Mouse (Mus musculus): Measurements from ENCODE around the gene Gkap1. TPM values are rescaled to one million over a fixed set of nuclear protein-coding genes. Genes with fewer than 3 reads are reported as not detected.
A peak's percentile ranks its signal among the peaks of the same experiment; 100 is the strongest.

Gene Gkap1
- total and polyA plus RNA-seq, 3 experiments = 26.7 to 34.1 TPM; not detected in 1

GRCm38 (mm10) chr13:58215592-58216341, 59.7 kb downstream of the Gkap1 start, which contains the start of gene Ubqln1:
Ubqln1 (minus strand) TSS chr13:58215653.
- peak within 1 kb of the TSS; percentile 92 for H3K27ac ChIP-seq (ENCODE audit: control insufficient read depth, low read depth, low read length)
- H3K9ac ChIP-seq (ENCODE audit: control insufficient read depth, low read depth, low read length, poor library complexity, severe bottlenecking) = peak within 1 kb of the TSS; percentile 93
- H3K36me3 ChIP-seq (ENCODE audit: control insufficient read depth in 1 of 2, insufficient read depth in 2 of 2, low read length in 2 of 2) = peaks cover 0 to 38% of the 10 kb centered on the region in 2 experiments; a peak in 3 of 4 replicates
- H3K9me3 ChIP-seq (replicated peaks; ENCODE audit: insufficient read depth, low read length) = no peaks in the 10 kb centered on the region
- peak; percentile 91 for DNase-seq (ENCODE audit: low read depth, low spot score)
- peaks cover 46% of the 10 kb centered on the region for H3K79me2 ChIP-seq (ENCODE audit: control insufficient read depth, insufficient read depth, low read length, poor library complexity)
- peaks cover 14 to 18% of the 10 kb centered on the region in 2 experiments for H3K4me1 ChIP-seq (ENCODE audit: control insufficient read depth in 1 of 2, insufficient read depth in 2 of 2, low read length in 2 of 2)
- H3K4me3 ChIP-seq (ENCODE audit: control insufficient read depth in 1 of 2, insufficient read depth in 1 of 2, low read depth in 2 of 2, low read length in 2 of 2) = peak within 1 kb of the TSS; percentile 87 to 95
- no peaks in the 10 kb centered on the region for H3K27me3 ChIP-seq (ENCODE audit: control insufficient read depth in 1 of 2, insufficient read depth in 2 of 2, low read length in 2 of 2)
- TF ChIP-seq NRF1 (IDR thresholded peaks at IDR 0.05; ENCODE audit: insufficient read depth, low read depth, low read length, poor library complexity, severe bottlenecking) = peak; percentile 67
- peak; percentile 68; the same call in 1 of the 2 replicates for TF ChIP-seq MAX (IDR thresholded peaks at IDR 0.05; ENCODE audit: low read length)
- peak; percentile 87 for TF ChIP-seq HCFC1 (IDR thresholded peaks at IDR 0.05; ENCODE audit: low read depth, low read length)
- TF ChIP-seq RAD21 (IDR thresholded peaks at IDR 0.05; ENCODE audit: low read depth, low read length) = no peak
- peak; percentile 47; the same call in 1 of the 2 replicates for TF ChIP-seq KAT2A (conservative IDR thresholded peaks at IDR 0.05; ENCODE audit: low read depth, low read length)
- 0 out of 2 replicates have a peak, but pooled peaks have one; percentile 9 for TF ChIP-seq TBP (IDR thresholded peaks at IDR 0.05; ENCODE audit: low read depth, low read length)
- TF ChIP-seq JUND (IDR thresholded peaks at IDR 0.05; ENCODE audit: low read depth, low read length) = no peak; the same call in 1 of the 2 replicates
- TF ChIP-seq RCOR1 (IDR thresholded peaks at IDR 0.05; ENCODE audit: low read depth, low read length) = no peak
- TF ChIP-seq EP300 (IDR thresholded peaks at IDR 0.05; ENCODE audit: low read depth in 1 of 2, low read length in 2 of 2) = peak in 1 of 2 experiments; percentile 34; a peak in 2 of 4 replicates
- TF ChIP-seq USF2 (IDR thresholded peaks at IDR 0.05; ENCODE audit: borderline replicate concordance in 1 of 2, insufficient read depth in 1 of 2, low read depth in 1 of 2, low read length in 2 of 2) = no peak
- no peak for TF ChIP-seq MYB (IDR thresholded peaks at IDR 0.05; ENCODE audit: low read depth, low read length)
- TF ChIP-seq BHLHE40 (IDR thresholded peaks at IDR 0.05; ENCODE audit: borderline replicate concordance, low read depth, low read length) = no peak; the same call in 1 of the 2 replicates
- TF ChIP-seq CHD2 (IDR thresholded peaks at IDR 0.05; ENCODE audit: low read length) = no peak
- no peak for TF ChIP-seq POLR2AphosphoS5 (IDR thresholded peaks at IDR 0.05; ENCODE audit: borderline replicate concordance, low read depth, low read length)
- no peak for TF ChIP-seq MEF2A (IDR thresholded peaks at IDR 0.05; ENCODE audit: extremely low read depth, insufficient replicate concordance, low read depth, low read length, poor library complexity, severe bottlenecking)
- peak; percentile 78 for TF ChIP-seq ZMIZ1 (IDR thresholded peaks at IDR 0.05; ENCODE audit: low read depth, low read length)
- peak; percentile 70 for TF ChIP-seq POLR2AphosphoS2 (IDR thresholded peaks at IDR 0.05; ENCODE audit: low read length)
- no peak for TF ChIP-seq MAFK (IDR thresholded peaks at IDR 0.05; ENCODE audit: borderline replicate concordance, low read depth, low read length)
- TF ChIP-seq SMC3 (IDR thresholded peaks at IDR 0.05; ENCODE audit: low read depth, low read length) = no peak
- TF ChIP-seq CHD1 (IDR thresholded peaks at IDR 0.05; ENCODE audit: low read depth, low read length) = 0 out of 2 replicates have a peak, but pooled peaks have one; percentile 68
- peak; percentile 91 for TF ChIP-seq NELFE (IDR thresholded peaks at IDR 0.05; ENCODE audit: low read depth, low read length)
- TF ChIP-seq ZNF384 (IDR thresholded peaks at IDR 0.05; ENCODE audit: low read depth, low read length) = no peak
- no peak for TF ChIP-seq GABPA (IDR thresholded peaks at IDR 0.05; ENCODE audit: low read depth, low read length)
- no peak for TF ChIP-seq MAZ (IDR thresholded peaks at IDR 0.05; ENCODE audit: low read depth, low read length)
- TF ChIP-seq USF1 (IDR thresholded peaks at IDR 0.05; ENCODE audit: low read depth, low read length) = peak; percentile 17; the same call in 1 of the 2 replicates
- TF ChIP-seq MYC (IDR thresholded peaks at IDR 0.05; ENCODE audit: low read depth, low read length) = peak; percentile 69
- TF ChIP-seq TCF12 (IDR thresholded peaks at IDR 0.05; ENCODE audit: low read depth, low read length) = peak; percentile 54
- TF ChIP-seq ZC3H11A (IDR thresholded peaks at IDR 0.05; ENCODE audit: low read depth, low read length) = no peak
- no peak for TF ChIP-seq UBTF (IDR thresholded peaks at IDR 0.05; ENCODE audit: borderline replicate concordance, insufficient read depth, low read depth, low read length)
- peak; percentile 78 for TF ChIP-seq MXI1 (IDR thresholded peaks at IDR 0.05; ENCODE audit: low read depth, low read length)
- no peak for TF ChIP-seq CTCF (IDR thresholded peaks at IDR 0.05 in 2 of 3, conservative IDR thresholded peaks at IDR 0.05 in 1 of 3; ENCODE audit: control insufficient read depth in 1 of 3, insufficient read depth in 1 of 3, low read depth in 2 of 3, low read length in 3 of 3, poor library complexity in 1 of 3, severe bottlenecking in 1 of 3)
- no peak for TF ChIP-seq GATA1 (IDR thresholded peaks at IDR 0.05; ENCODE audit: low read depth, low read length)
- peak; percentile 79; the same call in 1 of the 2 replicates for TF ChIP-seq SIN3A (IDR thresholded peaks at IDR 0.05; ENCODE audit: low read length)
- no peak for TF ChIP-seq TAL1 (IDR thresholded peaks at IDR 0.05; ENCODE audit: low read length)
- TF ChIP-seq ELF1 (IDR thresholded peaks at IDR 0.05; ENCODE audit: low read depth, low read length) = peak; percentile 66
